Mouse (Mus musculus) MN1 (cell line): ENCODE data around the gene Olfr203.
"Not testable (repeated sequence)": the region's sequence is repeated elsewhere in the genome, so short reads cannot be mapped to it uniquely, and the experiment has no call there.

ENCODE experiments used
- DNase-seq: peaks from one replicate; pipeline ENCODE4 v3.0.0-alpha.2; 2016; ENCODE audit warnings: low spot score

The Olfr203 gene

GRCm38 (mm10) chr16:59298581-59298980 is at the start of gene Olfr203:
Gene Olfr203, plus strand, starts transcription at chr16:59298881.
- no peak for DNase-seq

DNA sequence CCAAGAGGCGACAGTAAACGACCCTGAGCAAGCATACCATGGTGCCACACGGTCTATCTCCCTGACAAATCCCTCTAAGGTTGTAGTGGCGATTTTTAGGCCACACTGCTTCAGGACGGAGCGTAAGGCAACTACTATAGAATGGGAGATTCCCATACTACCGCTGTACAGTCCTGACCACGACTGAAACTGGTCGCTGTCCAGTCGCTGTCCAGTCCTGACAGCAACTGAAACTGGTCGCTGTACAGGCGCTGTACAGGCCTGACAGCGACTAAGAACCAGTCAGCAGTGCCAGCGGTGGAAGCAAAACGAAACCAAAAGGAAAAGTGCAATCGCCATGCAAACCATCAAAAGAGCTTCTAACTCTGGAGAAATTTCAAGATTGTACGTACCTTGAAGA is 49.0 kb upstream of the Olfr203 start:
- no peak for DNase-seq

GRCm38 (mm10) chr16:59269097-59269496 is 29.6 kb upstream of the Olfr203 start:
- not testable (repeated sequence) for DNase-seq

GRCm38 (mm10) chr16:59272532-59272931 is 26.1 kb upstream of the Olfr203 start, which contains the start of gene Olfr201:
Gene Olfr201, minus strand, starts transcription at chr16:59272632.
- not testable (repeated sequence) for DNase-seq

- no peak for DNase-seq
These were observed 18.1 kb upstream of the Olfr203 start for GRCm38 (mm10) chr16:59280542-59280941.

DNA sequence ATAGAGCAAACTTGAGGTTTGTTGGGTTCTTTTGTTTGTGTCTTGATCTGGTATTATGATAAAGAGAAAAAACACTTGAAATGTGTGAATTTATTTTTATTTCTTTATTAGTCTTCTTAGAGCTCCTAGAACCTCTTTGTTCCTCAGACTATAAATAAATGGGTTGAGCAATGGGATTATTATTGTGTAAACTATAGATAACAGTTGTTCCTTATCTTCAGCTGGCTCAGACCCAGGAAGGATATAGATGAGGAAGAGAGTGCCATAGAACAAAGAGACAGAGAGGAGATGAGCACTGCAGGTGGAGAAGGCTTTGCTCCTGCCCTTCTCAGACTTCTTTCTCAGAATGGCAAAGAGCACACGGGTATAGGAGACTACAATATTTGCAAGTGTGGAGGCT is 15.2 kb upstream of the Olfr203 start:
- no peak for DNase-seq

DNA sequence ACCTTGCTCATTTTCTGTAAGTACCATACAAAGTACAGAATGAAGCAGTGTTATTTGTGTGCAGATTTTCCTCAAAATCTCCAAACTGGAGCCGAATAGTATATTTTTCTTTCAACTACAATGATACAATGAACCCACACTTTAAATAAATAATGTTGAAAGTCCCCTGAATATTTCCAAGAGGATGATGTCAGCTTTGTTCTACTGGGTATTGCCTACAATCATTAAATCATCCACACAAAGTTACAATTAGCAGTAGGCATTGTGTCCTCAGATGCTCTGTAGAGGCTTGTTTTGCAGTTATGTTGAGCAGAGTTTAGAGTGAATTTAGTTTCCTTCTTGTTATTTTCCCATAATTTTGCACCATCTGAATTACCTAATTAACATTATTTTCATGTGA is 12.0 kb upstream of the Olfr203 start, which contains the start of gene Olfr202:
Gene Olfr202 (minus strand): TSS at position 101 of the 400 bp plus-strand sequence.
- no peak for DNase-seq

DNA sequence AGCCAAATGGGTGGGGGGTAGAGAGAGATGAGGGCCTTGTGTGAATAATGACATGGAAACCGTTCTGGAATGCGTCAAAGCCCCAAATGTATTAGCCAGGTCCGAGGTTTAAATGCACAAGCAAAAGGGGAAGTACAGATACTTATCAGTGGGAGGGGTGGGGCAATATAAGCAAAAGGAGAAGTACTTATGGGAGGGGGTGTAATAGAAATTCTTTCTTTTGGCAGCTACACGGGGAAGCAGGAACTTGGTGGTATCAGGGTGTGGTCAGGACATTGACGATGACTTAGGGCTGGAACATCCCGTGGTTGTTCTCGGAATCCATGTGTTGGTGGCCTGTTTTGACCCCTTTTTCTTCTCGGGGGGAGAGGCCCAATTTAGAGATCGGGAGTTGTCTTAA is 11.1 kb upstream of the Olfr203 start:
- not testable (repeated sequence) for DNase-seq

DNA sequence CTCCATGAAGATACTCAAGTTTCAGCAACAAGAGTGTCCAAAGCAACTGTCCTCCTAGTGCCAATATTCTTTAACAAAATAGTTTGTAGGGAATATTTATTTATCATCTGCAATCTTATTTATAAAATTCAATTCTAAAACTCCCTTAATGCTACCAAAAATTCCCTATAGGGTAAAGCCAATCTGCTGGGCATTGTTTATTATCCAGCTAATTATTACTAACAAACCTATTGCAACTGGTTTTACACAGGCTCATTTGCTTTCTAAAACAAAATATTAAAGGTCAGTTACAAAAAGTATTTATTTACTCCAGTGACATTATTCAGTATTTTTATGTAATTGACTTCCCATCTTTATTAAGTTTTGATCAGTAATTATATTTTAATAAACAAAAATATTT is 19.5 kb downstream of the Olfr203 start, which contains the start of gene Olfr204:
Gene Olfr204 (minus strand): TSS at position 101 of the 400 bp plus-strand sequence.
- DNase-seq = no peak

GRCm38 (mm10) chr16:59323262-59323661 is 24.6 kb downstream of the Olfr203 start:
- not testable (repeated sequence) for DNase-seq

GRCm38 (mm10) chr16:59331038-59331437 is 32.4 kb downstream of the Olfr203 start, which contains the start of gene Olfr205:
Gene Olfr205, minus strand, starts transcription at chr16:59331138.
- no peak for DNase-seq

GRCm38 (mm10) chr16:59349146-59349545 is 50.5 kb downstream of the Olfr203 start, which contains the start of gene Olfr206:
Gene Olfr206, minus strand, starts transcription at chr16:59349246.
- DNase-seq = no peak
